Mouse (Mus musculus) layer of hippocampus, adult 2 months (tissue): ENCODE results near the gene Plekhm3. TPM values are rescaled to one million over a fixed set of nuclear protein-coding genes. Genes with fewer than 3 reads are reported as not detected.
A peak's percentile ranks its signal among the peaks of the same experiment; 100 is the strongest.

Source experiments
- DNase-seq, 2 experiments: peaks; one replicate each; pipeline ENCODE4 v3.0.0; 2022; ENCODE audit warnings: low spot score in 2 of 2
- H3K27ac ChIP-seq: fragments of 200-600 bp; 2 replicates; pipeline ENCODE4 v1.8.1; 2022
- H3K4me3 ChIP-seq: fragments of 200-600 bp; 2 replicates; pipeline ENCODE4 v1.8.1; 2022; ENCODE audit warnings: mild to moderate bottlenecking
- CTCF ChIP-seq: fragments of 200-600 bp; conservative IDR thresholded peaks from 2 replicates; pipeline ENCODE4 v1.8.1; 2022; ENCODE audit warnings: antibody characterized with exemption, mild to moderate bottlenecking, moderate library complexity
- total RNA-seq, 2 experiments: library from RNA; stranded (reverse); gene quantifications; 2 replicates each; pipeline ENCODE4 v1.2.3; 2021

The Plekhm3 gene
- total RNA-seq, 2 experiments from 2014 or later: 35.6 to 36.0 TPM

- TF ChIP-seq CTCF: no peak
- DNase-seq: no peak
- Histone ChIP-seq H3K27ac (no peak overlapping the region), H3K4me3 (no peak overlapping the region)
Observed at GRCm38 (mm10) chr1:64756640-64757030, 200.0 kb downstream of the Plekhm3 start.

- no peak overlapping the region for H3K4me3 ChIP-seq
- H3K27ac ChIP-seq: no peak overlapping the region
- no peak for TF ChIP-seq CTCF
- DNase-seq: no peak
Observed at GRCm38 (mm10) chr1:64755971-64756639, 200.5 kb downstream of the Plekhm3 start.

DNA sequence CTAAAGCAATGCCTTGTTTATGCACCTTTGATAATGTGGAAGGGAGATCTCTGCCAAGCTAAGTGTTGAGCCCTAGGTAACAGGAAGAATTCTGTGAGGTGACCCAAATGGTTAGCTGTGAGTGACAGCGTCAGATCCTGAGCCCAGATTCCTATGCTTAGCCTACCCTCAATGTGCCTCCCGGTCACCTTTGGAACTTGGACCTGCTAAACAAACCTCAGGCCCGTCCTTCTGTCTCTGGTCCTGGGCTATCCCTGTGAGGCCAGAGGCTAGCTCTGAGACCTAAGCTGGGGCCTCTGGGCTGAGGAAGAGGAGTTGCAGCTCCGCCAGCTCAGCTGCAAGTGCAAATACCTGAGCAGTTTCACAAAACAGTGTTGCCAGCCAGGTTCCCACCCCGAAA lies 202.0 kb downstream of the Plekhm3 start:
- no peak for TF ChIP-seq CTCF
- no peak overlapping the region for H3K4me3 ChIP-seq
- no peak for DNase-seq
- no peak overlapping the region for H3K27ac ChIP-seq

DNA sequence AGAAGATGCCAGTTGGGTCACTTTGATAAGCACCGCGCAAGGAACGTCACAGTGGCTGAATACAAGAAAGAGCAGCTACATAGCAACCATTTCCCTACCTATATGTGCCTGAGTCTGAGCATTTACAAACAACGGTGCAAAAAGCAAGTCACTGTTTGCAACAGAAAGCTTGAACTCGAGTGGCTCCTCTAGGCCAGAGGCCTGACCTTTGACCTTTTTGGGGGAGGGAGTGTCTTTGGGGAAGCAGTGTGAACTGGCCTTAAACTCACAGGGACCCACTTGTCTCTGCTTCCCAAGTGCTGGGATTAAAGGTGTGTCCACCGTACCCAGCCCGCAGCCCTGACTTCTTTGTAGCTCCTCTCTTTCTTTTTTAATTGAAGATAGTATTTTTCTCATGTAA lies 203.0 kb downstream of the Plekhm3 start:
- TF ChIP-seq CTCF: no peak
- DNase-seq: no peak
- no peak overlapping the region for H3K4me3 ChIP-seq

DNA sequence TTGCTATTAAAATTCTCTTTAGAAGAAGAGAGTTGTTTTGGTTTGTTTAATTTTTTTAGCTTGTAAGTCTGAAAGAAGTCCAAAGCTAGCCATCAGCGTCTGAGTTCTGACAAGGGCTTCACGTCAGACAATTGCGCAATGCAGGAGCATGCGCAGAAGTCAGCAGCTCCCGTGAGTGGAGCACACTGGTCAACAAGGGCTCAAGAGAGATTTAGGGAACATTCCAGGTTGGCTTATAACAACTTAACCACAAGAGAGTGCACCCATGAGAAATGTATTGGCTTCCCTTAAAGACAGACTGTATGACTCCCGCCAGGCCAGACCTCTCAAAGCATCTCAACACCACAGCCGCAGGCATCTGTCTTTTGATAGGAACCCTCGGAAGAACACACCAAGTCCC lies 203.5 kb downstream of the Plekhm3 start:
- H3K4me3 ChIP-seq: no peak overlapping the region
- no peak for DNase-seq
- TF ChIP-seq CTCF: no peak
- H3K27ac ChIP-seq: no peak overlapping the region

More for the DNA sequence above, 203.0 kb downstream of the Plekhm3 start:
- H3K27ac ChIP-seq: no peak overlapping the region

GRCm38 (mm10) chr1:64744616-64745015 lies 212.0 kb downstream of the Plekhm3 start:
- Histone ChIP-seq H3K27ac (no peak overlapping the region), H3K4me3 (no peak overlapping the region)
- no peak for TF ChIP-seq CTCF
- no peak for DNase-seq

DNA sequence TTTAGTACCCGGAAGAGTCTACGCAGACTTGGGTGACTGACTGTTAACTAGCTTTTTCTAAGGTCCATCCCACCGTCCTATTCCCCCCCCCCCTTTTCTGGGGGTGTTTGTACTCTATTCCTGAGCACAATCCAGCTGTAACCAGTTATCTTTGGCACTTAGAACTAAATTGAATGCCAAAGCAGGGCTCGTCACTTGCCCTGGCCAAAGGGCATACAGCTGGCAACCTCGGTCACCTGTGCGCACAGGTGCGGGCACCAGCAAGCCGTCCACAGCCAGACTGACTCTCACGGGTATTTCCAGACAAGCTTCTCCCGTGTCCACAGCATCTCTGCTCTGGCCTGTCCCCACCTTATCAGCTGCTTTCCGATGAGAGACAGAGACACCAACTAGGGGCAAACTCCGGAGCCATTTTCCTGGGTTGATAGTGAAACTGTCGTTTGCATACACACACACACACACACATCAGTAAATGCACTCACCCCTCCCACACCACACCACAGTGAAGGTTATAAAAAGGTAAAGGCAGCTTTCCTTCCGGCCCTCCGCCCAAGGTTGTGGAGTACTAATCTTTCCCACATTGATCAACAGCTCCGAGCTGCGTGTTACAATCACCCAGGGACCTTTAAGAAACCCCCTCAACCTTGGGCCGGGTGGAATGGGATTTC lies 213.7 kb downstream of the Plekhm3 start:
- Histone ChIP-seq H3K4me3 (no peak overlapping the region), H3K27ac (no peak overlapping the region)
- DNase-seq: no peak
- no peak for TF ChIP-seq CTCF

DNA sequence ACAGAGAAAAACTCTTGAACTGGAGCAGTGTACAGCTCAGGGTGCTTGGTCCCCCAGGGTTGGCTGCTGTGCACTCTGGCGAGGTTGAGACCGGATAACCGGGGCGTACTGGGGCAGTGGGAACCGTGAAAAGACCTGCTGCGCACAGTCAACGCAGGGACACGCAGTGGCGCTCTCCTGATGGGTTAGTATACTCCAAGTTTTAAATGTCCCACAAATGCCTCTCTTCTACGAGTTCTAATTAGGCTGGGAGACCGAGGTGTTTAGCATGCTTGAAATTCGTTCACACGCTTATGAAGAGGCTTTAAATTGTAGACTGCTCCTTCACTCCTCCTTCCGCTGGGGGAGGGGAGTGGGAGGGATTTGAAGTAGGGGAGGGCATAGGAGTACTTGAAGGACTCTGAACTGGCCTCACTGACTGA lies 218.0 kb downstream of the Plekhm3 start:
- no peak for DNase-seq
- H3K4me3 ChIP-seq: peak overlapping the region; percentile 72; the same call in 1 of the 2 replicates
- 0 out of 2 replicates have a peak, but pooled peaks have one; percentile 6 for TF ChIP-seq CTCF
- H3K27ac ChIP-seq: no peak overlapping the region

GRCm38 (mm10) chr1:64738180-64738555 lies 218.5 kb downstream of the Plekhm3 start:
- no peak for TF ChIP-seq CTCF
- Histone ChIP-seq H3K27ac (no peak overlapping the region), H3K4me3 (peak overlapping the region; percentile 72)
- DNase-seq: no peak

DNA sequence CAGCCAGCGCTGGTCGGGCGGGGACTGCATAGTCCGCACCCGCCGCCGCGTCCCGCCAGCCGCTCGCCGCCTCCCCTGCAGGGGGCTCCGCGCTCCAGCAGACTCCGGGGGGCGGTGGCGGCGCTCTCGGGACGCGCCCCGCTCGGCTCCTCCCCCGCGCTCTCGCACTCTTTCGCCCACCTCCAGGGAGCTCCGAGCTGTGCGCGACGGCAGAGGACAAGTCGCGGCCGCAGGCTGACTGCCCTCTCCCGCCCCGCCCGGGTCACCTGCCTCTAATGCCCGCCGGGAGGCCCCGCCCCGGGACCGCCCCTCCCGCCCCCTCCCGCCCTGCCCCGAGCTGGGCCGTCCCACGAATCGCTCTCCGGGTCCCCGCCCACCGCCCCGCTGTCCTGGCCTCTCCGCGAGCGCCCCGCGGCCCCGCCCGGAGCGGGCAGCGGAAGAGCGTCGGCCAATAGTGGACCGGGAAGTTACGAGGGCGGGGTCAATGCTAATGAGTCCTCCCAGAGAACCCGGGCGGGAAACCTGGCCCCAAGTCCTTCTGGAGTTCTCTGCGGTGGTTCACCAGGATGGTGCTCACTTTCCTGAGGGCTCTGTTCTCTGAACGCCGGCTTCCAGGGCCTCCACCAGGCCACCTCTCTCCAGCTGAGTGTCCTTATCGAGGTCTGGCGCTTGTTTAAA lies 219.0 kb downstream of the Plekhm3 start, which contains the start of gene Fzd5:
Gene Fzd5 (minus strand): TSS at position 250 of the 678 bp plus-strand sequence.
- peak; percentile 64 for TF ChIP-seq CTCF
- peak within 1 kb of the TSS; percentile 48; the same call in 1 of the 2 replicates for H3K27ac ChIP-seq
- H3K4me3 ChIP-seq: peak within 1 kb of the TSS; percentile 72
- peak; percentile 60 to 63 for DNase-seq

GRCm38 (mm10) chr1:64736681-64737501 lies 219.7 kb downstream of the Plekhm3 start:
- no peak for DNase-seq
- peak overlapping the region; percentile 48; the same call in 1 of the 2 replicates for H3K27ac ChIP-seq
- TF ChIP-seq CTCF: no peak
- peak overlapping the region; percentile 72 for H3K4me3 ChIP-seq

Other genes with a start within 250 kb of the Plekhm3 start
- 1 to 10 TPM in 1 of 2 experiments, under 1 TPM in 1; 0.93 to 1.3 TPM for gene Fzd5, start 219.1 kb downstream of the Plekhm3 start, total RNA-seq
- not detected for gene Akr1cl, start 75.9 kb upstream of the Plekhm3 start, total RNA-seq
- not detected for gene Cryge, start 94.3 kb upstream of the Plekhm3 start, total RNA-seq
- not detected for gene Crygd, start 106.6 kb upstream of the Plekhm3 start, total RNA-seq
- not detected for gene Crygc, start 116.9 kb upstream of the Plekhm3 start, total RNA-seq
- not detected for gene Crygb, start 125.5 kb upstream of the Plekhm3 start, total RNA-seq
- under 1 TPM in 1 of 2 experiments, not detected in 1; 0.87 TPM for gene Cryga, start 146.5 kb upstream of the Plekhm3 start, total RNA-seq
- gene Gm28845, start 162.7 kb upstream of the Plekhm3 start, total RNA-seq: under 1 TPM in 1 of 2 experiments, not detected in 1; 0.76 TPM
- 1 to 10 TPM; 8.4 to 8.8 TPM for gene D630023F18Rik, start 166.4 kb upstream of the Plekhm3 start, total RNA-seq
- 10 to 100 TPM; 41.5 to 49.6 TPM for gene Idh1, start 229.7 kb upstream of the Plekhm3 start, total RNA-seq
- gene Pikfyve, start 229.9 kb upstream of the Plekhm3 start, total RNA-seq: 10 to 100 TPM; 43.8 to 47.7 TPM